ENCODE assay signal across 8 mouse cellular contexts in genomic region chr8:83607661-83608397, GRCm38 (mm10). TPM values are rescaled to one million over a fixed set of nuclear protein-coding genes. Genes with fewer than 3 reads are reported as not detected.
DNase-seq lines count a peak whose midpoint lies in the region; ATAC-seq and TF ChIP-seq lines count a peak whose summit lies in the region.

TSS of gene Tecr (minus strand) at chr8:83607971.
TSS of gene Dnajb1 (plus strand) at chr8:83608193.

- H3K27me3 ChIP-seq in ES-Bruce4 (ENCODE audit: control insufficient read depth, insufficient read depth, low read length, poor library complexity, severe bottlenecking), result no peaks in the 10 kb centered on the region
- H3K27me3 ChIP-seq in forebrain, embryonic 13.5 days, result no peaks in the 10 kb centered on the region
- H3K27me3 ChIP-seq in liver, postnatal 0 days (ENCODE audit: insufficient read depth, low read length), result no peaks in the 10 kb centered on the region
- H3K27me3 ChIP-seq in neural tube, embryonic 14.5 days (ENCODE audit: control insufficient read depth, insufficient read depth, low read length), result no peaks in the 10 kb centered on the region

- peak; percentile 94 for ATAC-seq in cerebellum, adult (ENCODE audit: insufficient number of reproducible peaks, low FRiP score, low TSS enrichment)
- peak; percentile 98 for ATAC-seq in forebrain, embryonic 13.5 days
- ATAC-seq in liver, postnatal 0 days, result peak; percentile 96
- ATAC-seq in neural tube, embryonic 14.5 days (ENCODE audit: low read depth), result peak; percentile 98

- H3K9me3 ChIP-seq in ES-Bruce4 (replicated peaks; ENCODE audit: control insufficient read depth, insufficient read depth, low read length, poor library complexity, severe bottlenecking), result no peaks in the 10 kb centered on the region
- H3K9me3 ChIP-seq in forebrain, embryonic 13.5 days (replicated peaks), result no peaks in the 10 kb centered on the region
- no peaks in the 10 kb centered on the region for H3K9me3 ChIP-seq in liver, postnatal 0 days (ENCODE audit: low read length)
- H3K9me3 ChIP-seq in neural tube, embryonic 14.5 days (ENCODE audit: control insufficient read depth, low read length), result no peaks in the 10 kb centered on the region

- no peak for TF ChIP-seq EP300 in ES-Bruce4 (IDR thresholded peaks at IDR 0.05; ENCODE audit: insufficient read depth, low read depth, low read length)
- TF ChIP-seq EP300 in liver, postnatal 0 days (IDR thresholded peaks at IDR 0.05; ENCODE audit: low read depth), result peak; percentile 64; the same call in 1 of the 2 replicates

- no peak for TF ChIP-seq CTCF in ES-Bruce4 (IDR thresholded peaks at IDR 0.05; ENCODE audit: low read depth, low read length)
- TF ChIP-seq CTCF in liver, postnatal 0 days (IDR thresholded peaks at IDR 0.05; ENCODE audit: low read depth), result no peak

- H3K27ac ChIP-seq in ES-Bruce4 (ENCODE audit: insufficient read depth, low read length), result peak within 1 kb of the TSS; percentile 78
- peak within 1 kb of the TSS; percentile 97 for H3K27ac ChIP-seq in forebrain, embryonic 13.5 days
- H3K27ac ChIP-seq in liver, postnatal 0 days (ENCODE audit: low read depth), result peak within 1 kb of the TSS; percentile 99
- peak within 1 kb of the TSS; percentile 97 for H3K27ac ChIP-seq in neural tube, embryonic 14.5 days (ENCODE audit: low read depth, low read length)

- DNase-seq in heart, postnatal 10 days, result peak; percentile 99 to 100
- peak; percentile 90 for DNase-seq in large intestine, adult 2 months (ENCODE audit: low read depth, low spot score)
- peak; percentile 100 for DNase-seq in liver, postnatal 0 days
- peak; percentile 99 for DNase-seq in testis, postnatal 10 days (ENCODE audit: low spot score)

- intact Hi-C loops in heart, postnatal 10 days (cut with DNase I), result no loop called here

- peak; percentile 81 for TF ChIP-seq POLR2A in ES-Bruce4 (IDR thresholded peaks at IDR 0.05; ENCODE audit: insufficient read depth, low read length)

- H3K9ac ChIP-seq in ES-Bruce4 (ENCODE audit: low read depth, poor library complexity, severe bottlenecking), result peak within 1 kb of the TSS; percentile 93
- H3K9ac ChIP-seq in forebrain, embryonic 13.5 days, result peak within 1 kb of the TSS; percentile 89
- H3K9ac ChIP-seq in liver, postnatal 0 days (replicated peaks), result peak within 1 kb of the TSS; percentile 95
- peak within 1 kb of the TSS; percentile 85 for H3K9ac ChIP-seq in neural tube, embryonic 14.5 days (replicated peaks; ENCODE audit: low read depth, low read length)

- H3K4me1 ChIP-seq in ES-Bruce4 (ENCODE audit: control insufficient read depth, insufficient read depth, low read length), result peaks cover 3% of the 10 kb centered on the region
- H3K4me1 ChIP-seq in forebrain, embryonic 13.5 days, result peaks cover 24% of the 10 kb centered on the region
- peaks cover 16% of the 10 kb centered on the region for H3K4me1 ChIP-seq in liver, postnatal 0 days (ENCODE audit: insufficient read depth)
- peaks cover 18% of the 10 kb centered on the region for H3K4me1 ChIP-seq in neural tube, embryonic 14.5 days (ENCODE audit: control insufficient read depth, insufficient read depth, low read length)

- 0% methylated on average over 55 of the region's 69 CpGs for WGBS in forebrain, embryonic 13.5 days
- under 1% methylated on average over 69 of the region's 69 CpGs for WGBS in large intestine, adult 2 months
- 1% methylated on average over 66 of the region's 69 CpGs for WGBS in liver, postnatal 0 days (ENCODE audit: insufficient replicate concordance)
- under 1% methylated on average over 60 of the region's 69 CpGs for WGBS in neural tube, embryonic 14.5 days

- peak within 1 kb of the TSS; percentile 99 for H3K4me3 ChIP-seq in ES-Bruce4 (ENCODE audit: low read depth, low read length)
- peak within 1 kb of the TSS; percentile 79 for H3K4me3 ChIP-seq in forebrain, embryonic 13.5 days
- H3K4me3 ChIP-seq in liver, postnatal 0 days (ENCODE audit: low read depth, low read length), result peak within 1 kb of the TSS; percentile 95
- H3K4me3 ChIP-seq in neural tube, embryonic 14.5 days (ENCODE audit: low read depth, low read length), result peak within 1 kb of the TSS; percentile 77

- peaks cover 29% of the 10 kb centered on the region for H3K36me3 ChIP-seq in ES-Bruce4 (ENCODE audit: control insufficient read depth, insufficient read depth, low read length, poor library complexity, severe bottlenecking)
- H3K36me3 ChIP-seq in forebrain, embryonic 13.5 days (ENCODE audit: poor library complexity, severe bottlenecking), result peaks cover 31% of the 10 kb centered on the region
- peaks cover 32% of the 10 kb centered on the region for H3K36me3 ChIP-seq in liver, postnatal 0 days (replicated peaks; ENCODE audit: insufficient read depth, low read length)
- peaks cover 28% of the 10 kb centered on the region for H3K36me3 ChIP-seq in neural tube, embryonic 14.5 days (ENCODE audit: control insufficient read depth, insufficient read depth, low read length)

- H3K4me2 ChIP-seq in forebrain, embryonic 13.5 days, result peak within 1 kb of the TSS; percentile 90
- H3K4me2 ChIP-seq in liver, postnatal 0 days (ENCODE audit: low read depth, low read length), result peak within 1 kb of the TSS; percentile 78
- H3K4me2 ChIP-seq in neural tube, embryonic 14.5 days (ENCODE audit: low read depth, low read length), result peak within 1 kb of the TSS; percentile 96

RNA-seq across cellular contexts. Expression of gene Tecr, which starts in this region (rescaled TPM):
- polyA plus RNA-seq in ES-Bruce4 (2011; ENCODE audit: insufficient read depth, insufficient read length, low read depth, missing spikeins), result 310 and 347 TPM in 2 replicates
- 613 and 652 TPM in 2 replicates for polyA plus RNA-seq in forebrain, embryonic 13.5 days (2015; fragmentation: Nextera tagmentation; extraction: Ambion mirVana)
- 100 to 1,000 TPM; 181 to 199 TPM for total RNA-seq in heart, postnatal 10 days (2021)
- polyA plus RNA-seq in large intestine, adult 2 months (2012; rRNA removed), result 323 and 376 TPM in 2 replicates
- polyA plus RNA-seq in liver, postnatal 0 days (2015; fragmentation: Nextera tagmentation; extraction: Ambion mirVana), result 252 and 258 TPM in 2 replicates
- 1,479 and 1,754 TPM in 2 replicates for polyA plus RNA-seq in neural tube, embryonic 14.5 days (2014; fragmentation: Nextera tagmentation; extraction: Ambion mirVana)

RNA-seq across cellular contexts. Expression of gene Dnajb1, which starts in this region (rescaled TPM):
- 28.2 and 32.2 TPM in 2 replicates for polyA plus RNA-seq in ES-Bruce4 (2011; ENCODE audit: insufficient read depth, insufficient read length, low read depth, missing spikeins)
- polyA plus RNA-seq in forebrain, embryonic 13.5 days (2015; fragmentation: Nextera tagmentation; extraction: Ambion mirVana), result 59.4 and 61.9 TPM in 2 replicates
- 10 to 100 TPM; 17.5 to 18.0 TPM for total RNA-seq in heart, postnatal 10 days (2021)
- 23.2 and 28.3 TPM in 2 replicates for polyA plus RNA-seq in large intestine, adult 2 months (2012; rRNA removed)
- polyA plus RNA-seq in liver, postnatal 0 days (2015; fragmentation: Nextera tagmentation; extraction: Ambion mirVana), result 29.4 and 31.6 TPM in 2 replicates
- 54.3 and 55.2 TPM in 2 replicates for polyA plus RNA-seq in neural tube, embryonic 14.5 days (2014; fragmentation: Nextera tagmentation; extraction: Ambion mirVana)

Comparison
In these comparisons a context has a peak if more than half of its experiments do, and no peak if none do; other contexts are left out.
1. Peak in every context shown above with its lines: DNase-seq, ATAC-seq, H3K4me3 ChIP-seq and H3K27ac ChIP-seq.